Mouse (Mus musculus) liver, adult 2 months (tissue): ENCODE data around the gene Ropn1.

Source experiments
- CTCF ChIP-seq: fragments of 200-500 bp; IDR thresholded peaks from 2 replicates; pipeline ENCODE4 v1.5.1; 2011; ENCODE audit warnings: low read depth, low read length, control low read depth
- POLR2A ChIP-seq: fragments of 200-500 bp; IDR thresholded peaks from 2 replicates; pipeline ENCODE4 v1.6.1; 2011; ENCODE audit warnings: low read length, control low read depth; ENCODE audit not compliant: insufficient read depth; ENCODE audit errors: extremely low read depth

GRCm38 (mm10) chr16:34706019-34706418 lies 56.3 kb downstream of the Ropn1 start:
- TF ChIP-seq POLR2A (no peak), CTCF (no peak)
